Mouse (Mus musculus) gastrocnemius, postnatal 14 days (tissue): ENCODE data around the gene Med18. TPM values are rescaled to one million over a fixed set of nuclear protein-coding genes. Genes with fewer than 3 reads are reported as not detected.
"Not testable (repeated sequence)": the region's sequence is repeated elsewhere in the genome, so short reads cannot be mapped to it uniquely, and the experiment has no call there.

ENCODE experiments used
- DNase-seq: peaks from one replicate; pipeline ENCODE4 v3.0.0; 2021; ENCODE audit warnings: mixed read lengths
- intact Hi-C: fragments of 180-260 bp; cut with DNase I; formaldehyde crosslinking; loops from one replicate; pipeline ENCODE4 v1.15.1; 2025; ENCODE audit warnings: low total_unique reads
- total RNA-seq, 2 experiments: library from RNA; stranded (reverse); gene quantifications; 2 replicates each; pipeline ENCODE4 v1.2.3; 2021

The Med18 gene
- total RNA-seq, 2 experiments from 2014 or later = 3.8 to 5.2 TPM

GRCm38 (mm10) chr4:132428022-132428542 lies 35.6 kb downstream of the Med18 start:
- no peak for DNase-seq
- intact Hi-C loops = no loop called here

GRCm38 (mm10) chr4:132427493-132427892 lies 36.2 kb downstream of the Med18 start:
- intact Hi-C loops = no loop called here
- no peak for DNase-seq

GRCm38 (mm10) chr4:132426021-132426420 lies 37.7 kb downstream of the Med18 start:
- intact Hi-C loops = no loop called here
- no peak for DNase-seq

GRCm38 (mm10) chr4:132424765-132425164 lies 39.0 kb downstream of the Med18 start:
- DNase-seq = no peak
- intact Hi-C loops = no loop called here

GRCm38 (mm10) chr4:132421923-132422782 lies 41.6 kb downstream of the Med18 start, which contains the start of gene Phactr4:
TSS of gene Phactr4 (minus strand) at chr4:132422489.
- DNase-seq = peak; percentile 99
- intact Hi-C loops = no loop called here

GRCm38 (mm10) chr4:132421556-132421922 lies 42.2 kb downstream of the Med18 start:
- DNase-seq = no peak
- intact Hi-C loops = no loop called here

GRCm38 (mm10) chr4:132420471-132420870 lies 43.2 kb downstream of the Med18 start:
- intact Hi-C loops = no loop called here
- DNase-seq = no peak

GRCm38 (mm10) chr4:132415966-132416365 lies 47.8 kb downstream of the Med18 start:
- intact Hi-C loops = loop anchor here (10.0 kb wide), 1 partner anchor 121 kb away; no protein-coding TSS in a partner anchor
- DNase-seq = no peak

- intact Hi-C loops = loop anchor here (10.0 kb wide), 1 partner anchor 118 kb away; no protein-coding TSS in a partner anchor
Measured at GRCm38 (mm10) chr4:132413257-132413656, 50.5 kb downstream of the Med18 start.

GRCm38 (mm10) chr4:132411322-132412094 lies 52.2 kb downstream of the Med18 start:
- no peak for DNase-seq
- intact Hi-C loops = loop anchor here (10.0 kb wide), 1 partner anchor 117 kb away; no protein-coding TSS in a partner anchor

More at GRCm38 (mm10) chr4:132413257-132413656, 50.5 kb downstream of the Med18 start:
- DNase-seq = not testable (repeated sequence)

GRCm38 (mm10) chr4:132409587-132410229 lies 54.0 kb downstream of the Med18 start:
- intact Hi-C loops = loop anchor here (5.0 to 10.0 kb wide), 2 partner anchors 42 to 115 kb away; no protein-coding TSS in a partner anchor
- no peak for DNase-seq

Other genes starting within 250 kb of the Med18 start
- gene Gmeb1, start 202.3 kb downstream of the Med18 start, total RNA-seq = 1 to 10 TPM; 9.4 to 9.9 TPM
- gene Taf12, start 189.5 kb downstream of the Med18 start, total RNA-seq = 10 to 100 TPM; 22.8 to 26.9 TPM
- gene Rab42, start 160.5 kb downstream of the Med18 start, total RNA-seq = under 1 TPM in 1 of 2 experiments, not detected in 1; 0.94 TPM
- 10 to 100 TPM; 12.9 to 13.9 TPM for gene Trnau1ap, start 134.4 kb downstream of the Med18 start, total RNA-seq
- gene Rcc1, start 110.3 kb downstream of the Med18 start, total RNA-seq = 1 to 10 TPM; 7.5 to 9.1 TPM
- gene Phactr4, start 41.4 kb downstream of the Med18 start, total RNA-seq = 10 to 100 TPM; 13.2 to 13.3 TPM
- 1 to 10 TPM; 2.2 to 2.4 TPM for gene Sesn2, start 46.6 kb upstream of the Med18 start, total RNA-seq
- gene Atpif1, start 69.7 kb upstream of the Med18 start, total RNA-seq = 10 to 100 TPM; 80.8 to 83.4 TPM
- 10 to 100 TPM; 51.0 to 60.3 TPM for gene Dnajc8, start 71.6 kb upstream of the Med18 start, total RNA-seq
- 1 to 10 TPM in 1 of 2 experiments, under 1 TPM in 1; 0.91 to 1.6 TPM for gene Ptafr, start 100.1 kb upstream of the Med18 start, total RNA-seq
- gene Eya3, start 175.1 kb upstream of the Med18 start, total RNA-seq = 10 to 100 TPM; 14.2 to 14.3 TPM